ENCODE assay signal across 8 mouse cellular contexts in genomic region chr4:31972181-31972580, GRCm38 (mm10). TPM values are rescaled to one million over a fixed set of nuclear protein-coding genes. Genes with fewer than 3 reads are reported as not detected.
DNase-seq lines count a peak whose midpoint lies in the region; ATAC-seq and TF ChIP-seq lines count a peak whose summit lies in the region.

No protein-coding gene starts in this region.

- DNase-seq in gastrocnemius, adult 18-20 months (ENCODE audit: low spot score): peak; percentile 18
- DNase-seq in gastrocnemius, postnatal 14 days: no peak
- no peak for DNase-seq in liver, postnatal 0 days
- DNase-seq in liver, embryonic 11.5 days (ENCODE audit: low spot score): no peak
- no peak for DNase-seq in MEL (ENCODE audit: low read depth, low spot score)
- no peak for DNase-seq in urinary bladder, postnatal 4 days (ENCODE audit: low spot score in 2 of 2)
- no peak for DNase-seq in right cerebral cortex, postnatal 4 days

- H3K36me3 ChIP-seq in liver, postnatal 0 days (replicated peaks; ENCODE audit: insufficient read depth, low read length): peaks cover 5% of the 10 kb centered on the region; the same call in 1 of the 2 replicates
- H3K36me3 ChIP-seq in liver, embryonic 11.5 days (ENCODE audit: control insufficient read depth, insufficient read depth, low read length): peaks cover 3% of the 10 kb centered on the region; the same call in 1 of the 2 replicates
- H3K36me3 ChIP-seq in MEL (ENCODE audit: control insufficient read depth in 1 of 2, insufficient read depth in 2 of 2, low read length in 2 of 2): peaks cover 7 to 35% of the 10 kb centered on the region in 2 experiments

- H3K9ac ChIP-seq in liver, postnatal 0 days (replicated peaks): no peak overlapping the region
- no peak overlapping the region for H3K9ac ChIP-seq in liver, embryonic 11.5 days (ENCODE audit: low read depth, low read length)
- H3K9ac ChIP-seq in MEL (ENCODE audit: control insufficient read depth, low read depth, low read length, poor library complexity, severe bottlenecking): no peak overlapping the region

- TF ChIP-seq EP300 in liver, postnatal 0 days (IDR thresholded peaks at IDR 0.05; ENCODE audit: low read depth): no peak
- TF ChIP-seq EP300 in MEL (IDR thresholded peaks at IDR 0.05; ENCODE audit: low read depth in 1 of 2, low read length in 2 of 2): no peak

- no peaks in the 10 kb centered on the region for H3K9me3 ChIP-seq in liver, postnatal 0 days (ENCODE audit: low read length)
- H3K9me3 ChIP-seq in liver, embryonic 11.5 days (ENCODE audit: control insufficient read depth, low read length): no peaks in the 10 kb centered on the region
- no peaks in the 10 kb centered on the region for H3K9me3 ChIP-seq in MEL (replicated peaks; ENCODE audit: insufficient read depth, low read length)

- intact Hi-C loops in gastrocnemius, postnatal 14 days (cut with DNase I; ENCODE audit: low total_unique reads): no loop called here

- H3K79me2 ChIP-seq in MEL (ENCODE audit: control insufficient read depth, insufficient read depth, low read length, poor library complexity): peaks cover 47% of the 10 kb centered on the region

- no peak for TF ChIP-seq POLR2A in MEL (IDR thresholded peaks at IDR 0.05; ENCODE audit: control insufficient read depth in 1 of 2, insufficient read depth in 1 of 2, low read depth in 1 of 2, low read length in 2 of 2, poor library complexity in 1 of 2)

- 55% methylated on average over 6 of the region's 6 CpGs for WGBS in liver, postnatal 0 days (ENCODE audit: insufficient replicate concordance)
- 69% methylated on average over 6 of the region's 6 CpGs for WGBS in liver, embryonic 11.5 days

- TF ChIP-seq RAD21 in MEL (IDR thresholded peaks at IDR 0.05; ENCODE audit: low read depth, low read length): peak; percentile 37

- peaks cover 7% of the 10 kb centered on the region; the same call in 1 of the 2 replicates for H3K4me1 ChIP-seq in liver, postnatal 0 days (ENCODE audit: insufficient read depth)
- peaks cover 16% of the 10 kb centered on the region for H3K4me1 ChIP-seq in liver, embryonic 11.5 days (replicated peaks; ENCODE audit: control insufficient read depth, insufficient read depth, low read length)
- H3K4me1 ChIP-seq in MEL (ENCODE audit: control insufficient read depth in 1 of 2, insufficient read depth in 2 of 2, low read length in 2 of 2): peaks cover 17% of the 10 kb centered on the region in 2 experiments

- peak; percentile 60 for TF ChIP-seq CTCF in liver, postnatal 0 days (IDR thresholded peaks at IDR 0.05; ENCODE audit: low read depth)
- peak in 1 of 3 experiments; percentile 30; a peak in 2 of 6 replicates for TF ChIP-seq CTCF in MEL (IDR thresholded peaks at IDR 0.05 in 2 of 3, conservative IDR thresholded peaks at IDR 0.05 in 1 of 3; ENCODE audit: control insufficient read depth in 1 of 3, insufficient read depth in 1 of 3, low read depth in 2 of 3, low read length in 3 of 3, poor library complexity in 1 of 3, severe bottlenecking in 1 of 3)

- H3K27me3 ChIP-seq in liver, postnatal 0 days (ENCODE audit: insufficient read depth, low read length): no peaks in the 10 kb centered on the region
- H3K27me3 ChIP-seq in liver, embryonic 11.5 days (replicated peaks; ENCODE audit: control insufficient read depth, insufficient read depth, low read length): no peaks in the 10 kb centered on the region
- H3K27me3 ChIP-seq in MEL (ENCODE audit: control insufficient read depth in 1 of 2, insufficient read depth in 2 of 2, low read length in 2 of 2): no peaks in the 10 kb centered on the region

- no peak overlapping the region for H3K4me3 ChIP-seq in liver, postnatal 0 days (ENCODE audit: low read depth, low read length)
- no peak overlapping the region for H3K4me3 ChIP-seq in liver, embryonic 11.5 days (ENCODE audit: low read depth, low read length)
- no peak overlapping the region for H3K4me3 ChIP-seq in MEL (ENCODE audit: control insufficient read depth in 1 of 2, insufficient read depth in 1 of 2, low read depth in 2 of 2, low read length in 2 of 2)

- H3K27ac ChIP-seq in liver, postnatal 0 days (ENCODE audit: low read depth): no peak overlapping the region
- no peak overlapping the region for H3K27ac ChIP-seq in liver, embryonic 11.5 days (ENCODE audit: low read depth, low read length)
- H3K27ac ChIP-seq in MEL (ENCODE audit: control insufficient read depth, low read depth, low read length): no peak overlapping the region

- no peak for ATAC-seq in liver, postnatal 0 days
- no peak for ATAC-seq in liver, embryonic 11.5 days (replicated peaks; ENCODE audit: low FRiP score)
- peak; percentile 62 for ATAC-seq in megakaryocyte-erythroid progenitor cell, adult 5-6 weeks (replicated peaks; ENCODE audit: low FRiP score, low TSS enrichment, poor library complexity, severe bottlenecking)

- no peak overlapping the region for H3K4me2 ChIP-seq in liver, postnatal 0 days (ENCODE audit: low read depth, low read length)
- H3K4me2 ChIP-seq in liver, embryonic 11.5 days: no peak overlapping the region

TF ChIP-seq in MEL, 35 proteins besides CTCF, POLR2A, EP300 and RAD21:
- TF ChIP-seq NRF1 (IDR thresholded peaks at IDR 0.05; ENCODE audit: insufficient read depth, low read depth, low read length, poor library complexity, severe bottlenecking): no peak
- TF ChIP-seq TAL1 (IDR thresholded peaks at IDR 0.05; ENCODE audit: low read length): no peak
- TF ChIP-seq HCFC1 (IDR thresholded peaks at IDR 0.05; ENCODE audit: low read depth, low read length): no peak
- no peak for TF ChIP-seq MYC (IDR thresholded peaks at IDR 0.05; ENCODE audit: low read depth, low read length)
- TF ChIP-seq ZMIZ1 (IDR thresholded peaks at IDR 0.05; ENCODE audit: low read depth, low read length): no peak
- TF ChIP-seq JUND (IDR thresholded peaks at IDR 0.05; ENCODE audit: low read depth, low read length): no peak
- no peak for TF ChIP-seq GABPA (IDR thresholded peaks at IDR 0.05; ENCODE audit: low read depth, low read length)
- no peak for TF ChIP-seq ELF1 (IDR thresholded peaks at IDR 0.05; ENCODE audit: low read depth, low read length)
- no peak for TF ChIP-seq TBP (IDR thresholded peaks at IDR 0.05; ENCODE audit: low read depth, low read length)
- TF ChIP-seq USF1 (IDR thresholded peaks at IDR 0.05; ENCODE audit: low read depth, low read length): no peak
- no peak for TF ChIP-seq KAT2A (conservative IDR thresholded peaks at IDR 0.05; ENCODE audit: low read depth, low read length)
- no peak for TF ChIP-seq CHD2 (IDR thresholded peaks at IDR 0.05; ENCODE audit: low read length)
- TF ChIP-seq RCOR1 (IDR thresholded peaks at IDR 0.05; ENCODE audit: low read depth, low read length): no peak
- TF ChIP-seq POLR2AphosphoS5 (IDR thresholded peaks at IDR 0.05; ENCODE audit: borderline replicate concordance, low read depth, low read length): no peak
- TF ChIP-seq ZKSCAN1 (IDR thresholded peaks at IDR 0.05; ENCODE audit: low read depth, low read length): no peak
- no peak for TF ChIP-seq E2F4 (IDR thresholded peaks at IDR 0.05; ENCODE audit: borderline replicate concordance, low read depth, low read length)
- TF ChIP-seq ZC3H11A (IDR thresholded peaks at IDR 0.05; ENCODE audit: low read depth, low read length): no peak

RNA-seq across cellular contexts. Expression of gene Map3k7, which starts 8.3 kb away (rescaled TPM):
- 10 to 100 TPM; 40.1 to 42.6 TPM for total RNA-seq in gastrocnemius, adult 18-20 months (2021)
- 10 to 100 TPM; 35.3 to 36.8 TPM for total RNA-seq in gastrocnemius, postnatal 14 days (2021)
- 7.6 and 8.0 TPM in 2 replicates for polyA plus RNA-seq in liver, postnatal 0 days (2015; fragmentation: Nextera tagmentation; extraction: Ambion mirVana)
- polyA plus RNA-seq in liver, embryonic 11.5 days (2014; fragmentation: Nextera tagmentation; extraction: Ambion mirVana): 26.2 and 34.9 TPM in 2 replicates
- 31.2 and 35.8 TPM in 2 replicates for total RNA-seq in MEL (2012; rRNA removed)
- polyA plus RNA-seq in MEL (2012; ENCODE audit: insufficient read depth in 1 of 2, insufficient read length in 2 of 2, low read depth in 1 of 2, low replicate concordance in 2 of 2, missing spikeins in 1 of 2): 10 to 100 TPM in 1 of 2 experiments, not detected in 1; 54.2 TPM
- total RNA-seq in megakaryocyte-erythroid progenitor cell, adult 5-6 weeks (2014; fragmentation: Nextera tagmentation): 42.3 and 44.5 TPM in 2 replicates
- total RNA-seq in megakaryocyte-erythroid progenitor cell, adult 5-6 weeks (2017): 25.8 and 30.7 TPM in 2 replicates
